Mouse (Mus musculus) ES-Bruce4 (cell line): Measurements from ENCODE around the gene Zswim3. TPM values are rescaled to one million over a fixed set of nuclear protein-coding genes. Genes with fewer than 3 reads are reported as not detected.
A peak's percentile ranks its signal among the peaks of the same experiment; 100 is the strongest.

Experiments used
- H3K27ac ChIP-seq: 2 replicates; pipeline ENCODE4 v1.5.1; 2012; ENCODE audit warnings: low read length, inconsistent platforms; ENCODE audit not compliant: insufficient read depth
- H3K27me3 ChIP-seq: 2 replicates; pipeline ENCODE4 v1.6.1; 2012; ENCODE audit warnings: mild to moderate bottlenecking, low read length, inconsistent platforms; ENCODE audit not compliant: control insufficient read depth, poor library complexity, insufficient read depth, severe bottlenecking
- H3K36me3 ChIP-seq: 2 replicates; pipeline ENCODE4 v1.6.1; 2012; ENCODE audit warnings: inconsistent platforms, mild to moderate bottlenecking, low read length, moderate library complexity; ENCODE audit not compliant: control insufficient read depth, poor library complexity, insufficient read depth, severe bottlenecking
- H3K4me1 ChIP-seq: one replicate; pipeline ENCODE4 v1.8.1; 2011; ENCODE audit warnings: low read length; ENCODE audit not compliant: control insufficient read depth, insufficient read depth
- H3K4me3 ChIP-seq: 2 replicates; pipeline ENCODE4 v1.5.1; 2011; ENCODE audit warnings: low read depth, mild to moderate bottlenecking, low read length
- H3K9ac ChIP-seq: 2 replicates; pipeline ENCODE4 v1.6.1; 2012; ENCODE audit warnings: low read depth, mild to moderate bottlenecking, inconsistent platforms; ENCODE audit not compliant: poor library complexity, severe bottlenecking
- H3K9me3 ChIP-seq: replicated peaks from 2 replicates; pipeline ENCODE4 v1.6.1; 2012; ENCODE audit warnings: mild to moderate bottlenecking, low read length, inconsistent platforms; ENCODE audit not compliant: control insufficient read depth, poor library complexity, insufficient read depth, severe bottlenecking
- CTCF ChIP-seq: IDR thresholded peaks from one replicate; pipeline ENCODE4 v1.8.1; 2011; ENCODE audit warnings: low read depth, low read length
- EP300 ChIP-seq: IDR thresholded peaks from 2 replicates; pipeline ENCODE4 v1.6.1; 2011; ENCODE audit warnings: low read depth, low read length; ENCODE audit not compliant: insufficient read depth
- POLR2A ChIP-seq: IDR thresholded peaks from one replicate; pipeline ENCODE4 v1.8.1; 2011; ENCODE audit warnings: low read length; ENCODE audit not compliant: insufficient read depth
- polyA plus RNA-seq: library from polyadenylated mRNA; stranded (reverse); fragments of >200 nt; gene quantifications from 2 replicates; pipeline ENCODE4 v1.2.4, GENCODE M21; 2011; ENCODE audit warnings: low read depth; ENCODE audit not compliant: missing spikeins, insufficient read depth, insufficient read length

The Zswim3 gene
- polyA plus RNA-seq, 1 experiment, result 10.7 TPM

GRCm38 (mm10) chr2:164785481-164786387 is 19.2 kb upstream of the Zswim3 start, which contains the start of gene Snx21:
Gene Snx21 (plus strand): TSS chr2:164785823.
- Histone ChIP-seq H3K9ac (peak within 1 kb of the TSS; percentile 82), H3K4me3 (peak within 1 kb of the TSS; percentile 86), H3K27ac (no peak within 1 kb of the TSS)

GRCm38 (mm10) chr2:164786388-164786885 is 18.5 kb upstream of the Zswim3 start:
- H3K27me3 ChIP-seq, result no peaks in the 10 kb centered on the region
- no peak for TF ChIP-seq EP300
- no peak for TF ChIP-seq CTCF
- no peak for TF ChIP-seq POLR2A
- H3K4me1 ChIP-seq, result peaks cover 13% of the 10 kb centered on the region
- peak overlapping the region; percentile 86 for H3K4me3 ChIP-seq
- H3K27ac ChIP-seq, result no peak overlapping the region
- H3K36me3 ChIP-seq, result no peaks in the 10 kb centered on the region
- no peaks in the 10 kb centered on the region for H3K9me3 ChIP-seq
- H3K9ac ChIP-seq, result peak overlapping the region; percentile 82

More at GRCm38 (mm10) chr2:164785481-164786387, 19.2 kb upstream of the Zswim3 start, which contains the start of gene Snx21:
- H3K36me3 ChIP-seq, result no peaks in the 10 kb centered on the region
- H3K9me3 ChIP-seq, result no peaks in the 10 kb centered on the region
- TF ChIP-seq EP300 (no peak), CTCF (no peak), POLR2A (peak; percentile 15)
- H3K27me3 ChIP-seq, result no peaks in the 10 kb centered on the region
- peaks cover 13% of the 10 kb centered on the region for H3K4me1 ChIP-seq

- TF ChIP-seq CTCF (no peak), EP300 (no peak), POLR2A (no peak)
- Histone ChIP-seq H3K4me1 (peaks cover 13% of the 10 kb centered on the region), H3K27me3 (no peaks in the 10 kb centered on the region), H3K27ac (no peak overlapping the region), H3K4me3 (no peak overlapping the region), H3K36me3 (no peaks in the 10 kb centered on the region), H3K9ac (no peak overlapping the region), H3K9me3 (no peaks in the 10 kb centered on the region)
Measured at GRCm38 (mm10) chr2:164787032-164787431, 17.9 kb upstream of the Zswim3 start.

- H3K9ac ChIP-seq, result no peak overlapping the region
- no peak for TF ChIP-seq CTCF
- no peak for TF ChIP-seq EP300
- no peak for TF ChIP-seq POLR2A
- H3K4me3 ChIP-seq, result no peak overlapping the region
- H3K36me3 ChIP-seq, result no peaks in the 10 kb centered on the region
- H3K9me3 ChIP-seq, result no peaks in the 10 kb centered on the region
- H3K4me1 ChIP-seq, result peaks cover 13% of the 10 kb centered on the region
- no peak overlapping the region for H3K27ac ChIP-seq
- H3K27me3 ChIP-seq, result no peaks in the 10 kb centered on the region
Measured at GRCm38 (mm10) chr2:164787779-164788178, 17.1 kb upstream of the Zswim3 start.

- H3K9me3 ChIP-seq, result no peaks in the 10 kb centered on the region
- no peaks in the 10 kb centered on the region for H3K27me3 ChIP-seq
- no peak for TF ChIP-seq POLR2A
- no peak for TF ChIP-seq CTCF
- TF ChIP-seq EP300, result no peak
- no peaks in the 10 kb centered on the region for H3K36me3 ChIP-seq
- H3K27ac ChIP-seq, result no peak overlapping the region
- peaks cover 13% of the 10 kb centered on the region for H3K4me1 ChIP-seq
- no peak overlapping the region for H3K9ac ChIP-seq
- H3K4me3 ChIP-seq, result no peak overlapping the region
Measured at GRCm38 (mm10) chr2:164788411-164788810, 16.5 kb upstream of the Zswim3 start.

GRCm38 (mm10) chr2:164790451-164790850 is 14.4 kb upstream of the Zswim3 start:
- H3K4me3 ChIP-seq, result no peak overlapping the region
- no peaks in the 10 kb centered on the region for H3K9me3 ChIP-seq
- no peak overlapping the region for H3K27ac ChIP-seq
- H3K36me3 ChIP-seq, result no peaks in the 10 kb centered on the region; the same call in 1 of the 2 replicates
- H3K27me3 ChIP-seq, result no peaks in the 10 kb centered on the region
- peaks cover 13% of the 10 kb centered on the region for H3K4me1 ChIP-seq
- H3K9ac ChIP-seq, result no peak overlapping the region
- TF ChIP-seq EP300 (no peak), POLR2A (no peak), CTCF (no peak)
